Mouse (Mus musculus): ENCODE results near the gene Cwc22. TPM values are rescaled to one million over a fixed set of nuclear protein-coding genes. Genes with fewer than 3 reads are reported as not detected.

The Cwc22 gene
- polyA plus RNA-seq, 1 experiment from 2014 or later, result 14.9 TPM

GRCm38 (mm10) chr2:77934138-77934537, 12.0 kb downstream of the Cwc22 start:
- no peak overlapping the region for H3K4me2 ChIP-seq (replicated peaks; ENCODE audit: low read depth, low read length)
- no peak for ATAC-seq
- 93% methylated on average over 4 of the region's 4 CpGs for WGBS
- no peaks in the 10 kb centered on the region for H3K27me3 ChIP-seq (replicated peaks; ENCODE audit: insufficient read depth, low read length)
- H3K36me3 ChIP-seq (ENCODE audit: insufficient read depth, low read length), result peaks cover 16% of the 10 kb centered on the region; the same call in 1 of the 2 replicates
- TF ChIP-seq EP300 (IDR thresholded peaks at IDR 0.05) (no peak), CTCF (IDR thresholded peaks at IDR 0.05) (no peak)
- H3K4me3 ChIP-seq (ENCODE audit: low read depth, low read length), result no peak overlapping the region
- H3K4me1 ChIP-seq (ENCODE audit: insufficient read depth, low read depth, low read length), result no peaks in the 10 kb centered on the region
- no peak overlapping the region for H3K27ac ChIP-seq (ENCODE audit: low read length)
- no peak for DNase-seq (ENCODE audit: low spot score)
- no peaks in the 10 kb centered on the region for H3K9me3 ChIP-seq (ENCODE audit: low read length)
- no peak overlapping the region for H3K9ac ChIP-seq (replicated peaks; ENCODE audit: low read depth)

GRCm38 (mm10) chr2:77933630-77934029, 12.5 kb downstream of the Cwc22 start:
- WGBS, result 72% methylated on average over 2 of the region's 2 CpGs
- no peak for ATAC-seq
- TF ChIP-seq EP300 (IDR thresholded peaks at IDR 0.05), result no peak
- no peak for TF ChIP-seq CTCF (IDR thresholded peaks at IDR 0.05)
- no peaks in the 10 kb centered on the region for H3K4me1 ChIP-seq (ENCODE audit: insufficient read depth, low read depth, low read length)
- no peak overlapping the region for H3K4me2 ChIP-seq (replicated peaks; ENCODE audit: low read depth, low read length)
- H3K27ac ChIP-seq (ENCODE audit: low read length), result no peak overlapping the region
- H3K9me3 ChIP-seq (ENCODE audit: low read length), result no peaks in the 10 kb centered on the region
- DNase-seq (ENCODE audit: low spot score), result no peak
- no peaks in the 10 kb centered on the region for H3K27me3 ChIP-seq (replicated peaks; ENCODE audit: insufficient read depth, low read length)
- H3K9ac ChIP-seq (replicated peaks; ENCODE audit: low read depth), result no peak overlapping the region
- H3K36me3 ChIP-seq (ENCODE audit: insufficient read depth, low read length), result peaks cover 18% of the 10 kb centered on the region; the same call in 1 of the 2 replicates
- no peak overlapping the region for H3K4me3 ChIP-seq (ENCODE audit: low read depth, low read length)

- no peaks in the 10 kb centered on the region for H3K27me3 ChIP-seq (replicated peaks; ENCODE audit: insufficient read depth, low read length)
- no peak for TF ChIP-seq CTCF (IDR thresholded peaks at IDR 0.05)
- TF ChIP-seq EP300 (IDR thresholded peaks at IDR 0.05), result no peak
- no peaks in the 10 kb centered on the region for H3K9me3 ChIP-seq (ENCODE audit: low read length)
- DNase-seq (ENCODE audit: low spot score), result no peak
- H3K4me2 ChIP-seq (replicated peaks; ENCODE audit: low read depth, low read length), result no peak overlapping the region
- H3K9ac ChIP-seq (replicated peaks; ENCODE audit: low read depth), result no peak overlapping the region
- 96% methylated on average over 1 of the region's 1 CpGs for WGBS
- peaks cover 27% of the 10 kb centered on the region for H3K36me3 ChIP-seq (ENCODE audit: insufficient read depth, low read length)
- no peak overlapping the region for H3K4me3 ChIP-seq (ENCODE audit: low read depth, low read length)
- no peak for ATAC-seq
- no peaks in the 10 kb centered on the region for H3K4me1 ChIP-seq (ENCODE audit: insufficient read depth, low read depth, low read length)
- no peak overlapping the region for H3K27ac ChIP-seq (ENCODE audit: low read length)
Measured at GRCm38 (mm10) chr2:77931958-77932357, 14.2 kb downstream of the Cwc22 start.

GRCm38 (mm10) chr2:77928352-77928751, 17.8 kb downstream of the Cwc22 start:
- H3K4me2 ChIP-seq (replicated peaks; ENCODE audit: low read depth, low read length), result no peak overlapping the region
- no peak overlapping the region for H3K27ac ChIP-seq (ENCODE audit: low read length)
- WGBS, result 93% methylated on average over 10 of the region's 10 CpGs
- H3K36me3 ChIP-seq (ENCODE audit: insufficient read depth, low read length), result peaks cover 34% of the 10 kb centered on the region
- no peaks in the 10 kb centered on the region for H3K27me3 ChIP-seq (replicated peaks; ENCODE audit: insufficient read depth, low read length)
- no peak overlapping the region for H3K9ac ChIP-seq (replicated peaks; ENCODE audit: low read depth)
- ATAC-seq, result no peak
- TF ChIP-seq CTCF (IDR thresholded peaks at IDR 0.05) (no peak), EP300 (IDR thresholded peaks at IDR 0.05) (no peak)
- no peaks in the 10 kb centered on the region for H3K4me1 ChIP-seq (ENCODE audit: insufficient read depth, low read depth, low read length)
- H3K4me3 ChIP-seq (ENCODE audit: low read depth, low read length), result no peak overlapping the region
- no peaks in the 10 kb centered on the region for H3K9me3 ChIP-seq (ENCODE audit: low read length)
- DNase-seq (ENCODE audit: low spot score), result no peak

GRCm38 (mm10) chr2:77926468-77926867, 19.7 kb downstream of the Cwc22 start:
- 88% methylated on average over 7 of the region's 7 CpGs for WGBS

GRCm38 (mm10) chr2:77925997-77926396, 20.2 kb downstream of the Cwc22 start:
- no peak for TF ChIP-seq EP300 (IDR thresholded peaks at IDR 0.05)
- no peak for TF ChIP-seq CTCF (IDR thresholded peaks at IDR 0.05)
- WGBS, result 81% methylated on average over 2 of the region's 2 CpGs
- no peak for ATAC-seq
- Histone ChIP-seq H3K4me1 (ENCODE audit: insufficient read depth, low read depth, low read length) (no peaks in the 10 kb centered on the region), H3K36me3 (ENCODE audit: insufficient read depth, low read length) (peaks cover 29% of the 10 kb centered on the region), H3K4me2 (replicated peaks; ENCODE audit: low read depth, low read length) (no peak overlapping the region), H3K27me3 (replicated peaks; ENCODE audit: insufficient read depth, low read length) (no peaks in the 10 kb centered on the region), H3K27ac (ENCODE audit: low read length) (no peak overlapping the region), H3K4me3 (ENCODE audit: low read depth, low read length) (no peak overlapping the region), H3K9me3 (ENCODE audit: low read length) (no peaks in the 10 kb centered on the region), H3K9ac (replicated peaks; ENCODE audit: low read depth) (no peak overlapping the region)
- no peak for DNase-seq (ENCODE audit: low spot score)

More at GRCm38 (mm10) chr2:77926468-77926867, 19.7 kb downstream of the Cwc22 start:
- Histone ChIP-seq H3K36me3 (ENCODE audit: insufficient read depth, low read length) (peaks cover 29% of the 10 kb centered on the region), H3K9me3 (ENCODE audit: low read length) (no peaks in the 10 kb centered on the region), H3K9ac (replicated peaks; ENCODE audit: low read depth) (no peak overlapping the region), H3K27ac (ENCODE audit: low read length) (no peak overlapping the region), H3K4me3 (ENCODE audit: low read depth, low read length) (no peak overlapping the region), H3K27me3 (replicated peaks; ENCODE audit: insufficient read depth, low read length) (no peaks in the 10 kb centered on the region), H3K4me1 (ENCODE audit: insufficient read depth, low read depth, low read length) (no peaks in the 10 kb centered on the region), H3K4me2 (replicated peaks; ENCODE audit: low read depth, low read length) (no peak overlapping the region)
- no peak for ATAC-seq
- TF ChIP-seq CTCF (IDR thresholded peaks at IDR 0.05) (no peak), EP300 (IDR thresholded peaks at IDR 0.05) (no peak)
- DNase-seq (ENCODE audit: low spot score), result no peak

All from lung, postnatal 0 days (tissue).